8 mouse cellular contexts compared by ENCODE assay signal in genomic region chr11:90697480-90698240, GRCm38 (mm10). TPM values are rescaled to one million over a fixed set of nuclear protein-coding genes. Genes with fewer than 3 reads are reported as not detected.
A peak's percentile ranks its signal among the peaks of the same experiment; 100 is the strongest.
DNase-seq lines count a peak whose midpoint lies in the region; ATAC-seq and TF ChIP-seq lines count a peak whose summit lies in the region.

No protein-coding gene starts in this region.

- ATAC-seq in megakaryocyte, adult 5-6 weeks (ENCODE audit: poor library complexity, severe bottlenecking): peak; percentile 91

- intact Hi-C loops in left cerebral cortex, adult 2 months (cut with DNase I): no loop called here

- TF ChIP-seq CTCF in left cerebral cortex, adult 2 months (IDR thresholded peaks at IDR 0.05): peak; percentile 70

- no peak overlapping the region for H3K4me3 ChIP-seq in left cerebral cortex, adult 2 months

- H3K27ac ChIP-seq in left cerebral cortex, adult 2 months: no peak overlapping the region

- DNase-seq in adrenal gland, adult (ENCODE audit: inconsistent age in 2 of 2, low spot score in 1 of 2): peak; percentile 68 to 89
- DNase-seq in cerebellum, postnatal 25 days: peak; percentile 72 to 86
- DNase-seq in frontal cortex, postnatal 14 days (ENCODE audit: low spot score in 2 of 2): peak; percentile 46 to 61
- peak; percentile 70 for DNase-seq in hindlimb bud, embryonic 11.5 days (ENCODE audit: extremely low spot score, low read depth, low spot score)
- peak; percentile 65 to 71 for DNase-seq in left cerebral cortex, adult 2 months (ENCODE audit: extremely low spot score in 1 of 2, low spot score in 2 of 2)
- peak; percentile 82 to 89 for DNase-seq in right cerebral cortex, postnatal 10 days (ENCODE audit: low spot score in 2 of 2)
- no peak for DNase-seq in T-cell, adult 2 months (ENCODE audit: low spot score)

RNA-seq across cellular contexts. Expression of gene Tom1l1, which starts 9.5 kb away (rescaled TPM):
- 10 to 100 TPM; 28.4 to 30.0 TPM for total RNA-seq in left cerebral cortex, adult 2 months (2021)
- 0.47 and 1.3 TPM in 2 replicates for total RNA-seq in megakaryocyte, adult 5-6 weeks (2015)
- total RNA-seq in megakaryocyte, adult 5-6 weeks (2017): 2.2 and 5.9 TPM in 2 replicates

RNA-seq across cellular contexts. Expression of gene Cox11, which starts 59.7 kb away (rescaled TPM):
- 10 to 100 TPM; 26.7 to 32.5 TPM for total RNA-seq in left cerebral cortex, adult 2 months (2021)
- total RNA-seq in megakaryocyte, adult 5-6 weeks (2015): 18.5 and 22.2 TPM in 2 replicates
- total RNA-seq in megakaryocyte, adult 5-6 weeks (2017): 6.4 and 11.7 TPM in 2 replicates

RNA-seq across cellular contexts. Expression of gene Stxbp4, which starts 59.8 kb away (rescaled TPM):
- total RNA-seq in left cerebral cortex, adult 2 months (2021): 10 to 100 TPM; 12.3 to 13.0 TPM
- total RNA-seq in megakaryocyte, adult 5-6 weeks (2015): 1.7 and 2.6 TPM in 2 replicates
- total RNA-seq in megakaryocyte, adult 5-6 weeks (2017): 0.95 and 1.1 TPM in 2 replicates

Comparison
In these comparisons a context has a peak if more than half of its experiments do, and no peak if none do; other contexts are left out.
1. RNA of gene Tom1l1, which starts 9.5 kb away (total RNA-seq): 28.4 to 30.0 TPM in left cerebral cortex, adult 2 months; 0.47 to 5.9 TPM in megakaryocyte, adult 5-6 weeks; every median in the first group is over 4 times any median in the second.